Mouse (Mus musculus): ENCODE results near the gene Jak1. TPM values are rescaled to one million over a fixed set of nuclear protein-coding genes. Genes with fewer than 3 reads are reported as not detected.
"Not testable (repeated sequence)": the region's sequence is repeated elsewhere in the genome, so short reads cannot be mapped to it uniquely, and the experiment has no call there.

Gene Jak1
- total RNA-seq, 2 experiments from 2014 or later = 96.0 to 103 TPM

DNA sequence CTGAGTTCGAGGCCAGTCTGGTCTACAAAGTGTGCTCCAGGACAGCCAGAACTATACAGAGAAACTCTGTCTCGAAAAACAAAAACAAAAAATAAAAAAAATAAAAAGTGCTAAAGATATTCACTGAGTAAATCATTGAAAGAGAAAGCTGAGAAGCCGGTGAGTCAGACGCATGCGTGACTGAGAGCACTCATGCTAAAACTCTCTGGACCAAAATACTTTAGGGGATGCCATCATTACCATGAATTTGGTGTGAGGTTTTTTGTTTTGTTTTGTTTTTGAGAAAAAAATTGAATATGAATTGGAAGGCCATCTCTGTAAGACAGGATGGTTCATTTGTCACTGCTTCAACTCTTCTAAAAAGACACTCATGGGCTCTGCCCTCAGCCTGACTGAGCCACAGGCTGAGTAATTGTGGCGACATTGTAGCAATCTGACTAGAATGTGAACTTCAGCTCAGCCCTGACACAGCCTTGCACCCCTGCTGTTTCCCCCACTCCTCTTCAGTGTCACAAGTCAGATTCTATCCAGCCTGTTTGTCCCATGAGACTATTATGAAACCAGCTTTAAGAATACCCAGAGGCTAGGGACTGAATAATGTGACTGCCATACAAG, 11.5 kb upstream of the Jak1 start:
- no peak for DNase-seq

DNA sequence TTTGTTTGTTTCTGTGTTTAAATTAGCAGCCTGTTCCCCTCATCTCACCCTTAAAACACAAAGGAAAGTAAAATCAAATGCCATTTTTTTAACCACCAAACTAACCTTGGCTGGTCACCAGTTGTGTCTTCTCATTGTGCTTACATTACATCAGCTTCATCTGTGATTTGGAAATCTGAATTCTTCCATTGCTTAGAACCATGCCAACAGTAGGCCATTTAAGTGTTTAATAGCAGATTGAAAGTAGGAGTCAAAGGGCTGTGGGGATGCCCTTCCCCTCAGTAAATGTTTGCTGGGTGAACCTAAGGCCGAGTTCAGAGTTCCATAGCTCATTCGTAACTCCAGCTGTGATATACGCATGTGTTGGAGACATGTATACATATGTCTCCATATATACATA, 10.8 kb upstream of the Jak1 start:
- DNase-seq = no peak

DNA sequence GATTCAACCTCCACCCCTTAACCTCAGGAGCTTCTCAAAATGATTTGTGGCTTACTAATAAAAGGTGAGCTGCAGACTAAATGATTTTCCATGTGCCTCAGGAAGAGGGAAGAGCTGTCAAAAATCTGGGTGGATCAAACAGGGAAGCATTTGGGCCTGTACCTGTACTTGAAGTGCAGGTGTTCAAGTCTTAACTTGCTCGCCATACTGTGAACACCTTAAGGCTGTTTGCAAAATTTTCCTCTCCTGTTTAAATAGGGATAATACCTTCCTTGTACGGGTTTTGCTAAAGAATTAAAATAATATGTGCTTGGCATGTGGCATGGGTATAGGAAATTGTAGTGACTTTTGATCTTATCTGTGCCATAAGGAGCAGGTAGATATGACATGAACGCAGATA, 5.7 kb upstream of the Jak1 start:
- no peak for DNase-seq

DNA sequence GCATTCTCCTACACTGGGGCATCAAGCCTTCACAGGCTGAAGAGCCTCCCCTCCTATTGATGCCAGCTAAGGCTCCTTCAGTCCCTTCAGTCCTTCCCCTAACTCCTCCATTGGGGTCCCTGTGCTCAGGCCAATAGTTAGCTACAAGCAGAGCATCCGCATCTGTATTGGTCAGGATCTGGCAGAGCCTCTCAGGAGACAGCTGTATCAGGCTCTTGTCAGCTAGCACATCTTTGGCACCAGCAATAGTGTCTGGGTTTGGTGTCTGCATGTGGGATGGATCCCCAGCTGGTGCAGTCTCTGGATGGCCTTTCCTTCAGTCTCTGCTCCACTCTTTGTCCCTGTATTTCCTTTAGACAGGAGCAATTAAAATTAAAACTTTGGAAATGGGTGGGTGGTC, 3.4 kb upstream of the Jak1 start:
- DNase-seq = not testable (repeated sequence)

DNA sequence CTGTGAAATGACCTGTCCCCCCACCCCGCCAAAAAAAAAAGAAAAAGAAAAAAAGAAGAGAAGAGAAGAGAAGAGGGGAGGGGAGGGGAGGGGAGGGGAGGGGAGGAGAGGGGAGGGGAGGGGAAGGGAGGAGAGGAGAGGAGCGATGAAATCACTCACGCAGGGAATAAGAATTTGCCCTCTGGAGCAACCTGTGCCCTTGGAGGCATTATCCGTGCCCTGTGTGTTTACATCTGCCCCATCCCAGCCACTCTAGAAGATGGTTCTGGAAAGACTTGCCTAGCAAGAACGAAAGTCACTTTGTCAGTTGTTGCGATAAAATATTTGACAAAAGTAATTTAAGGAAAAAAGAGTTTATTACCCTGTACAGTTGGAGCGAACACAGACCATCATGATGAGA, 441 bp upstream of the Jak1 start:
- DNase-seq = no peak

DNA sequence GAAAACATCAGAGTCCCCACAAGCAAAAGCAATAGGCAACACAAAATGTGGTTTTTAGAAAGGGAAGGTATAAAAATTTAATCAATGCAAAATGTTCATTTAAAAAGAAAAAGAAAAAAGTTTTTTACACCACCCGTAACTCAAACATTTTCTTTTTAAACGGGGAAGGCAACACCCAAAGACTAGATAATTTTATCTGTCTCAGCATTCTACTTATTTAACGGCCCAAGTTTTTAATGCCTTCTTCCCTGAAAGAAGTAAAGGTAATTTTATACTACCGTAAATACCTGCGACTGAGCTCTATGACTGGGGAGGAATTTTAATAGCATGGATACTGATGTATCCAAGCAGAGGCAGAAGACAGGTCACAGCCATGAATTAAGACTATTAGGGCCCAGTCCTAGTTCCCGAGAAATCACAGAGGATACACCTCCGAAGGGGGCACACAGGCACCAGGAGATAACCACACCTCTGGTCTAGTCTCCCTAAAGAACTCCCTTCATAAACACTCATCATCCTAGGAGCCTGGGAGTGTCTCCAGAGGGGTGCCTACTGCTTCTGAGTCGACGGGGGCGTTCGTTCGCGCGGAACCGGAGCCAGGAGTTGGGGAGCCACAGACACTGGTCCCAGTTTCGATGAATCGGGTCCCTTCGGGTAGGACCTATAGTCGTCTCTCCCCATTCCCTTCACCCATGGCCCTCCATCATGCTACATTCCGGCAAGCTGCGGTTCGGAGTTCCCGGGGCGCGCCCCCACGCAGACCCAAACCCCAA, 928 bp downstream of the Jak1 start:
- DNase-seq = peak; percentile 31

DNA sequence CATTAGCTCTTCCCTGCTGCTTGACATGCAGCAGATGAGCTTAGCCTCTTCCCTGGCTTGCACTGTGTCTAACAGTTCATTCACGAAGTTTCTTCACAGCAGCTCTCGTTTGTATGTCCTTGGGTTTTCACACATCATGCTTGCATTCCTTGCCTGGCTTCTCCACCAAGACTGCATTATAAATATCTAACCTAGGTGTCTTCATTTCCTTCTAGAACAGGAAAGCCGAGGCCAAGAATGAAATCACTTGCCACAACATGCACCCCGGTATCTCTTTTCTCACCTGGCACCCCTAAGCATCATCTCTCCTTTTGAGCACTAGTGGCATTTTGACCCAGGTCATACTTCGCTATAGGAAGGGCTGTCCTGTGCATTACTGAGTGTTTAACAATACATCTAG, 3.5 kb downstream of the Jak1 start:
- no peak for DNase-seq

DNA sequence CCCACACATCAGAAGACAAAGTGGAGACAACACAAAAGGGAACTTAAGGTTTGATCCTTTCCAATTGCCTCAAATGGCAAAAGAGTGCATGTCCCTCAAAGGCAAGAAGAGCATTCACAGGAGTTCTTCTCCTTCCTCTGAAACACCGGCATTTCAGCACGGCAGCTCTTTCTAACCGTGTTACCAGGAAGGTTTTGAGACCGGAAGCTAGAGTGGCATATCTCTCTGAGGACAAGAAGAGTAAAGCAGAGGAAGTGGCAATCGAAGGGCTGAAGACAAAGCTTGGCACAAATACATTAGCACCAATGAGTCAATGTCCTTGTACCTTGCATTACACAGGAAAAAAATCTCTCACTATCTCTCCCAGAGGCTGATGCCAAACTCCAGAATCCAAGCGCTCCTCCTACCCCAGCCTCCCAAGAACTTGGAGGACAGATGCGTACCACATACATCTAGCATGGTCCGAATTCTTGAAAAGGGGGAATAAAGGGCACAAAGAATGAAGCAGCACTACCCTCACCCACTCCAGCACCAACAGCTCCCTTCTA, 4.3 kb downstream of the Jak1 start:
- DNase-seq = no peak

DNA sequence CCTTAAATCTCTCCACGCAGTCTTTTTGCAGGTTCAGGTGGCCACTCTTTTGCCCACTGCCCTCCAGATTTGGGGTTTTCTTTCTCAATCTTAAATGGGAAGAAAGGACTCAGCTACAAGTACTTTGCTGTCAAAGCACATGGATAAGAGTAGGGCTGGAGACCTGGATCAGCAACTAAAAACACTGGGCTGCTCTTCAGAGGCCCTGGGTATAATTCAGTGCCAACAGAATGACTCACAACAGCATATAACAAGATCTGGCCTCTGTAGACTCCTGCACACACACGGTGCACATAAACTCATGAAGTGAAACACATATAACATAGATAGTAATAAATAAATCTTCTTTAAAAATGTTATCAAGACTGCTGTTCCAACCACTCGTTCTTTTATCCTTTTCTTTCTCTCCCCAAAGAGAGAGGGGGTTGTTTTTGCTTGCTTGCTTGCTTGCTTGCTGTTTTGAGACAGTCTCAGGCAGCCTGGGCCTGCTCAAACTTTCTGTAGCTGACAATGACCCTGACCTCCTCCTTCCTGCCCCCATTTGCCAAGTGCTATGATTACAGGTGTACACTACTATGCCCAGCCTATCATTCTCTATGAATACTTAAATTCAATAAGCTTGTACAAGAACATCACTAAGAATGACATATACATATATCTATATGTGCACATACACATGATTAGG, 8.4 kb downstream of the Jak1 start:
- DNase-seq = no peak

DNA sequence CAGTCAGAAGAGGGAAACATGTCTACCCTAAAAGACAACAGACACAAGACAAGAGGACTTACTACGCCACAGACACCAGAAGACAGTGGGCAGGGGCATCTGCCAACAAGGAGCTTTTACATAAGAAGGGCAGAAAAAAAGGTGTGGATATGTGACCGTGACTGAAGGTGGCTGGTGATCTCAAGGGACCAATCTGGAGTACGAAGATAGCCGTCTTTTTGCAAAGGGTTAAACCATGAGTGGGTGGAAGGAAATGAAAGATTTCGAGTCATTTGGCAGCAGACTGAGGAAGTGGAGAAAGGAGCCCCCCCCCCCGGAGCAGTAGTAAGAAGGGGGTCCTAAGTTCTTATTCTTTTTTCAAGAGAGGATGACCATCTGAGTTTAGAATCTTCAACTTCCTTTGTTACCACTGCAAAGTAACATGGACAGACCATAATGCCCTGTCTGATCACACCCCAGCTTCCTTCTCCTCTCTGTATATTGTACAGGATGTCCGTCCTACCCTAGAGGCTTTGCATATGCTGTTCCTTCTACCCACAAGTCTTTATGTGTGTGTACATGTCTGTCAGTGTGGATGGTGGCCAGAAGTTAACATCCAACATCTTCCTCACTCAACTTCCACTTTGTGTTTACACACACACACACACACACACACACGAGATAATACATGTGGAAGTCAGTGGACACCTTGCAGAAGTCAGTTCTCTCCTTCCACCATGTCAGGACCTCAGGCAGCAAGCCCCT, 10.3 kb downstream of the Jak1 start:
- no peak for DNase-seq

DNA sequence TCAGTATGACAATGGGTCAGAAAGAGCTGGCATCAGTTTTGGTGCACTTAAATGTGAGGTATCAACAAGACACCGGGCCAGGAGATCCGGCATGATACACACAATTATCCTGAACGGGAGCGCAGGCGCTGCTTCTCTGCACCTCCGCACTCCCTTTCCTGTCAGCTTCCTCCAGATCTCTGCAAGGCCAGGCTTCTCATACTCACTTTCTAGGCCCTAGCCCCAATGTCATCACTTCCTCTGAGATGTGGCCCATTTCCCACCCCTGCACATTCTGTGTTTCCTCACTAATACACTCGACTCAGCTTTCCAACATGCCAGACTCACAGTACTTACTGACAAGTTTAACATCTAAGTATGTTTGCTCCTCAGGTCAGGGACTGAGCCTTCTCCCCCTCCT, 11.1 kb downstream of the Jak1 start:
- DNase-seq = no peak

DNA sequence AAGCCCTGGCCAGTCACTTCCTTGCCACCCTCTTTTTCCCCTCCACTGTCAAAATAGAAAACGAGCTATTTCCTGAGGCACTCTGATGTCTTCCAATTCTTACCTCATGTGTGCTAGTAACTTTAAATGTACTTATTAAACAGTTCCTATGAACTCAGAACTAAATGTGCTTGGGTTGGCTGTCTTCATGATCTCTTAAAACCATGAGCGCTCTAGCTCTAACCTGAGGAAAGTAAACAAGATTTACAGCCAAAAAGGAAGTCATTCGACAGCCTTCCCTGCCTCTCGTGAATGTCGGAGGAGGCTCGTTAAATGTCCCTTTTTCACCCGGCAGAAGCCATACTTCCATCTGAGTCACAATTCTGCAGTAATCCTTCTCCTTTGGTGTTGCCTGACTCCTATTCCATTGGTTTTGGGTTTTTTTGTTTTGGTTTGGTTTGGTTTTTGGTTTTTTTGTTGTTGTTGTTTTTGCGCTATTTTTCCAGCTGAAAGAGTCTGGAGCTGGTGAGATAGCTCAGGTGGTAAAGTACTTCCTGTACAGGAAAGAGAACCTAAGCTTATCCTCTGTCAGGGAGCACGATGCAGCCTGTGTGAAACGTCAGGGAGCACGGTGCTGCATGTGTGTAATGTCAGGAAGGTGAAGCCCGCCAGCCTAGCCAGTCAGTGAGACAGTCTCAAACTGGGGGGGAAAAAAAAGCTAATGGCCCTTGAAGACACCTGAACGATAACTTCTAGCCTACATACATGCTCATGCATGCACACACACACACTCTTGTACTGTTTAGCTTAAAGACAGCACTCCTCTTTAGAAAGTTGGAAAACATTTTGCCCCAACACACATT, 12.1 kb downstream of the Jak1 start:
- DNase-seq = no peak

DNA sequence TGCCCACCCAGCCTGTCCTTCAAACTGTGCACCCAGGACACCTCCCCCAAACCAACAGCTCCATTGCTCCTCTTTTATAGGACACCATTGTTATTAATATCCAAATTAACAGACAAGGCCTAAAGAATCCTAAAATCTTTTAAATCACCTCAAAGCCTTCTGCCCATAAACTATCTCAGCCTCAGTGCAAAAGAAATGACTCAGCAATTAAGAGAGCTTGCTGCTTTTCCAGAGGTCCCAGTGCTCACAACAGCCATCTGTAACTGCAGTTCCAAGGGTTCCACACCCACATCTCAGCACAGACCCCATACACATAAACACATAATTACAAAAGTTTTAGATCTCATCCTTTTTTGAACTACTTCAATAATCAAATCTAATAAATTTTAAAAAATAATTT, 13.1 kb downstream of the Jak1 start:
- no peak for DNase-seq

DNA sequence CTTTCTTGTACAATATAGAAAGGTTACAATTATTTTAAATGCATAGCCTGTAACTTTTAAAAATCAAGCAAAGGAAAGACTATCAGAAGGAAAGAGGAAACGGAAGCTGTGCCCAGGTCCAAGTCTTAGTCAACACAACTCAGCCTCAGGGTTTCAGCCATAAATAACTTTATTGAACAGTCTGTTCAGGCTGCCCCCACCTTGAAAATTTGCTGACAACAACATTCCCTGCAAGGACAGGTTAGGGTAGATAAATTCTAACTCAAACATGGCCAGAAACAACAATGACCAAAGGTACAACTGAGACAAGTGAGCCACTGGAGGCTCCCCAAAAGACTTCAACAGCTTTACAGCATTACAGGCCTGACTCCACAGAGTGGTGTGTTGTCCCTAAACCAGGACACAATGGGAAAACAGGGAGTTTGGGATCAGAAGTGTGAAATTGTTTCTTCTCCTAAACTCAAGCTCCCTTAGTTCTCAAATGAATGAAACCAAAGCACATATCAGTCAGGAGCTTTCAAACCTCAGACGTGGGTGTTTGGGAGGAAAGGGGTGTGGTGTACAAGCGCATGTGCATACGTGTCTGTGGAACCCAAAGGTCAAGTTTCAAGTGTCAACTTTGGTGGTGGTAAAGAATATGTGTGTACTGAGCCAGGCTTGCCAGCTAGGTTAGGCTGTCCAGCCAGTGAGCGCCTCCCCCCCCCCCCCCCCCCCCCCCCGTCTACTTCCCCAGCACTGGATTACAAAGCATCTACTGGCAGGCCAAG, 14.9 kb downstream of the Jak1 start:
- DNase-seq = no peak

DNA sequence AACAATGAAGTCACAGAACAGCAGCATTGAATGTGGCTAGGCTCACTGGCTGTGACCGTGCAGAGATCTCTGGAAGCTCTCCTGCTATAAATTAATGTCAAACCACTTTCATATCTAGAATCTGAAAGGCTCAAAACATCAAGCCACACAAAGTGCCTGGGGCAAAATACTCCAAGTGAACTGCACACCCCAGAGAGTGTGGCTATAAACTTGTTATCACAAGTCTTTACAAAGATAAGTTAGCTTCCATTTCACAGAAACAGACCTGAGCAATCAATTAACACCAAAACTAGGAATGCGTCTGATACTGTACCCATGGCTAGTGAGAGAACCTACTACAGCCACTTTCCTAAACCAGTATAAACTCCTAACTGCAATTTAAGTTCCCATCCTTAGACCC, 17.7 kb downstream of the Jak1 start:
- no peak for DNase-seq

DNA sequence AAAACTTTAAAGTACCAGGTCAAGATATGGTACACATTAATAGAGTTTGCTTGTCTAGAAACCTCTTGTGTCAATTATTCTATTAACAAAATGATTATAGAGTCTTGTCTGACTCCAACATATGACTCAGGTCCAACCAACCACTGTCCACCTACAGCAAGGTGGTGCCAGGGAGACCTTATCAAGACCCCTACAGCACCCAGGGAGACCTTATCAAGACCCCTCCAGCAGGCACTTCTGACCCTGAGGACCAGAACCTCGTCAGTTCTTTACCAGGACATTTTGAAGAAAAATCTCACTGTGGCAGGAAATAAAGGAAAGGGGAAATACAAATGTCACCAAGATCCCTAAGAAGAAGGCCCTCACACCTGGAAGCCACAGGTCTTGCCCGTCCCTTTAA, 18.5 kb downstream of the Jak1 start:
- no peak for DNase-seq

DNA sequence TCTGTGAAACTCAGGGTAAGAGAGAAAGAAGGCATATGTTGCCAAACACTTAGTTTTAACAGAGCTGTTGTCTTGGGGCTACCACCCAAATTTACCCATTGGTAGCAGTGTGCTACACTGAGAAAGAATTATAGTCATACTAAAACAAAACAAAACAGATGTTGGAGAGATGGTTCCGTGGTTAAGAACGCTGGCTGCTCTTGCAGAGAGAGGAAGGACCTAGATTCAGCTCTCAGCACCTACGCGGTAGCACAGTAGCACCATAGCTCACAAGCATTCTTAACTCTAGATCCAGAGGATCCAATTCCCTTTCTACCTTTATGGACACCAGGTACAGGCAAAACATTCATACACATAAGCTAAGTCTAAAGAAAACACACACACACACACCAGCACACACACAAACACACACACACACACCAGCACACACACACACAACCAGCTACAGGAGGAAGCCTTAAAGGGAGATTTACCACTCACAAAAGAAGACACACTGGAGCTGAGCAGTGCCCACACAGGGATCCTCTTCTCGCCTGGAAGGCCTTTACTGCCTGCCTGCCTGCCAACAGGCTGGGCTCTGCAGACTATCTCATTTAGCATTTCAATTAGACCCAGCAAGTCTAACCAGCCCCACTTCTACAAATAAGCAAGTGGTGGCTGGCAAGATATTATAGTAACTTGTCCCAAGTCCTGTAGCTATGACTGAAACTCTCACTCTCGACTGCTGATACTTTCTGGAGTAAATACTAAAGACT, 20.6 kb downstream of the Jak1 start:
- DNase-seq = no peak

DNA sequence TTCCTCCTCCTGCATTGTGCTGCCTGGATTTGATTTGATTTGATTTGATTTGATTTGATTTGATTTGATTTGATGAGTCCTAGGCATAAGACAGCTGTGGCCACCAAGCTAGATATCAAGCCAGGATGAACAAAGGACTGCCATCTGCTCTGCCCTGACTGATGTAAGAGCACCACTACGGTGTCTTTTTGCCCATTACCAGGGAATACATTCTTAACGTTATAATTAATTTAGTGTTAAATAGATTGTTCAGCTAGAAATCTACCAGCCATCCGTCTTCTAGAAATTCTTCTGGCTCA, 24.3 kb downstream of the Jak1 start:
- no peak for DNase-seq

DNA sequence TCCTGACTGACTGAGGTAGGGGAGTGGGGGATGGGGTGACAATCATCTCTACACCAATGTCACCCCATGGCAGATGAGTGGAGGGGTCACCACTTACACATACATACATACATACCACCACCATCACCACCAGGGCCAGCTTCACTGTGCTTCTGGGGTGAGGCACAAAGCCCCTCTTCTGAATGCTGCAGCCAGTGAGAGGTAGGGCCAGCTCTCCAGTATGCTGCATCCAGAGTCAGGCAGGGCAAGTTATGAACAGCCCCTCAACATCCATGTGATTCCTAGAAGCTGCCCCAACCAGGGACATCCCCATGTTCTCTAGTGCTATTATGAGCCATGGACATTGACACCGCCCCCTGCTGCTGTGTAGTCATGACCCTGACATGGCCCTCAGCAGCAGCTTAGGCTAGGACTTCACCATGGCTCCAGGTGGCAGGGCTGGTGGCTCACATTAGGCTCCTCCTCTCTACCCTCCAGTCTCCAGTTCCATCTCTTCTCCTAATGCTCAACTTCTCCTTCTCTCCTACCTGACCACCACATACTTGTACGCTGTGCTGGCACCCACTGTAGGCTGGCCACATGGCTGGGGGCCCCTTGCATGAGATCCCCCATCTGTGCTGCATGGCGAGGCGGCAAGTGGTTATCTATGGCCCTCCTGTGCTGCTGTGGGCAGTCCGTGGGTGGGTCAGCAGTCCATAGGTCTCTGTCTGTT, 24.8 kb downstream of the Jak1 start:
- DNase-seq = no peak
